Mouse (Mus musculus) embryonic fibroblast, embryonic 13.5 days (primary cell): ENCODE data around the gene Gm815.

Experiments used
- CTCF ChIP-seq: IDR thresholded peaks from 2 replicates; pipeline ENCODE4 v1.5.1; 2011; ENCODE audit warnings: mild to moderate bottlenecking, control low read depth, low read length, moderate library complexity, borderline replicate concordance; ENCODE audit not compliant: insufficient read depth
- POLR2A ChIP-seq: IDR thresholded peaks from 2 replicates; pipeline ENCODE4 v1.6.1; 2011; ENCODE audit warnings: low read depth, mild to moderate bottlenecking, control low read depth, low read length, moderate library complexity

DNA sequence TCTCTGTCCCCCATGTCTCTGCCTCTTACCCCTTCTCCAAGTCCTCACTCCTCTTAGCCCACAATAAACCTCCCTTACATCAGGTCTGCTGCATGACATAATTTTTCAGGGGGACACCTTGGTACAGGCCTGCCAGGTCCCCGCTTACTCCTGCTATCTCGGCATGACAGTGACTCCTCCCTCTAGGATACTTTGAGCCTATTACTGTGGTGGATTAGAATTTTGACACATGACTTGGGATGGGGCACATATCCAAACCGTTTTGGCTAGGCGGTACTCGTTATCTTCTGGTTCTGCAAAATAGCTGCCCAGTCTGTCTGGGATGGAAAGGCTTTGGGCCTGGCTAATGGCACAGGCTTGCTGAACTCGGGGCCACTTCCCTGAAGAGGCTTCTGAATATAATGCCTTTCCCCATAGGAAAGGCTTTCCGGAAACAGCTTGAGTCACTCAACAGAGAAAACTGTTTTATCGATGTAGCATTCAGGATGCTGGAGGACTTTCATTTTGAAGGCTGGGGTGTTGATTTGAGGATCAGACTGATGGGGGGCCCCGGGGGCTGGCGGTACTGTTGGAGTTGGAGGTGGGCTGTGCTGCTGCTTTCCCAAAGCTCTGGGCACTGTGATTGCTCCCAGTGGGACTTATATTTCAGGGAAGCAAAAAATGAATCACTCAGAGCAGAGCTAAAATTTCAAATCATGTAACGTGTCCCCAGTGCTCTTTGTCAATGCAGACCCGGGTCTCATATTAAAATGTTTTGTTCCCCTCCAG lies 27.1 kb upstream of the Gm815 start:
- TF ChIP-seq POLR2A = no peak
- TF ChIP-seq CTCF = no peak
